8 mouse cellular contexts compared by ENCODE assay signal in genomic region chr7:122390200-122390599, GRCm38 (mm10).
DNase-seq lines count a peak whose midpoint lies in the region; ATAC-seq lines count a peak whose summit lies in the region.
"Had no signal": no experiment of that assay in that cellular context is flagged by ENCODE, and none has a peak within 500 bp of the region (broad histone marks: within the 10 kb centered on the region; RNA-seq: fewer than 3 reads in every experiment).

No protein-coding gene starts in this region.

- H3K4me1 ChIP-seq in hindbrain, embryonic 10.5 days (replicated peaks) = peaks cover 32% of the 10 kb centered on the region
- peaks cover 31% of the 10 kb centered on the region for H3K4me1 ChIP-seq in midbrain, embryonic 13.5 days (replicated peaks)
- H3K4me1 ChIP-seq in embryonic facial prominence, embryonic 10.5 days = peaks cover 18% of the 10 kb centered on the region; the same call in 1 of the 2 replicates

- peak; percentile 61 to 65 for DNase-seq in spleen, postnatal 36 days (ENCODE audit: low spot score in 2 of 2)
- DNase-seq in spleen, postnatal 14 days (ENCODE audit: low spot score in 2 of 2) = no peak
- no peak for DNase-seq in hindbrain, embryonic 10.5 days (ENCODE audit: low spot score)
- DNase-seq in embryonic facial prominence, embryonic 10.5 days (ENCODE audit: low spot score) = no peak
- no peak for DNase-seq in gastrocnemius, postnatal 10 days
- no peak for DNase-seq in kidney, adult 8-10 months

- no peaks in the 10 kb centered on the region for H3K9me3 ChIP-seq in hindbrain, embryonic 10.5 days
- H3K9me3 ChIP-seq in midbrain, embryonic 13.5 days = no peaks in the 10 kb centered on the region
- no peaks in the 10 kb centered on the region for H3K9me3 ChIP-seq in embryonic facial prominence, embryonic 10.5 days

- no peaks in the 10 kb centered on the region for H3K36me3 ChIP-seq in hindbrain, embryonic 10.5 days
- no peaks in the 10 kb centered on the region for H3K36me3 ChIP-seq in midbrain, embryonic 13.5 days
- H3K36me3 ChIP-seq in embryonic facial prominence, embryonic 10.5 days (replicated peaks) = no peaks in the 10 kb centered on the region

- ATAC-seq in midbrain, embryonic 13.5 days = peak; percentile 79

- H3K27ac ChIP-seq in hindbrain, embryonic 10.5 days = peak overlapping the region; percentile 78
- H3K27ac ChIP-seq in midbrain, embryonic 13.5 days = peak overlapping the region; percentile 63
- no peak overlapping the region for H3K27ac ChIP-seq in embryonic facial prominence, embryonic 10.5 days (replicated peaks)

- no peaks in the 10 kb centered on the region for H3K27me3 ChIP-seq in hindbrain, embryonic 10.5 days (ENCODE audit: insufficient read depth, poor library complexity, severe bottlenecking)
- no peaks in the 10 kb centered on the region for H3K27me3 ChIP-seq in midbrain, embryonic 13.5 days
- no peaks in the 10 kb centered on the region for H3K27me3 ChIP-seq in embryonic facial prominence, embryonic 10.5 days (replicated peaks; ENCODE audit: low read depth, poor library complexity, severe bottlenecking)

- H3K4me3 ChIP-seq in hindbrain, embryonic 10.5 days = no peak overlapping the region
- no peak overlapping the region for H3K4me3 ChIP-seq in midbrain, embryonic 13.5 days (replicated peaks)
- no peak overlapping the region for H3K4me3 ChIP-seq in embryonic facial prominence, embryonic 10.5 days
- H3K4me3 ChIP-seq: myocyte had no signal

- no peak overlapping the region for H3K4me2 ChIP-seq in midbrain, embryonic 13.5 days (replicated peaks)

- WGBS in hindbrain, embryonic 10.5 days = 63% methylated on average over 5 of the region's 5 CpGs
- 40% methylated on average over 5 of the region's 5 CpGs for WGBS in midbrain, embryonic 13.5 days
- WGBS in embryonic facial prominence, embryonic 10.5 days = 76% methylated on average over 5 of the region's 5 CpGs

- no peak overlapping the region for H3K9ac ChIP-seq in midbrain, embryonic 13.5 days (replicated peaks)

Comparison
In these comparisons a context has a peak if more than half of its experiments do, and no peak if none do; other contexts are left out.
1. DNase-seq: peak in spleen, postnatal 36 days (2 of 2); none in spleen, postnatal 14 days (0 of 2), hindbrain, embryonic 10.5 days (single experiment), embryonic facial prominence, embryonic 10.5 days (single experiment), gastrocnemius, postnatal 10 days (single experiment) and kidney, adult 8-10 months (0 of 2).